Mouse (Mus musculus): ENCODE measurements around the gene Sertad3. TPM values are rescaled to one million over a fixed set of nuclear protein-coding genes. Genes with fewer than 3 reads are reported as not detected.

The Sertad3 gene
- polyA plus RNA-seq (2014; fragmentation: Nextera tagmentation; extraction: Ambion mirVana): 15.7 and 19.4 TPM in 2 replicates

DNA sequence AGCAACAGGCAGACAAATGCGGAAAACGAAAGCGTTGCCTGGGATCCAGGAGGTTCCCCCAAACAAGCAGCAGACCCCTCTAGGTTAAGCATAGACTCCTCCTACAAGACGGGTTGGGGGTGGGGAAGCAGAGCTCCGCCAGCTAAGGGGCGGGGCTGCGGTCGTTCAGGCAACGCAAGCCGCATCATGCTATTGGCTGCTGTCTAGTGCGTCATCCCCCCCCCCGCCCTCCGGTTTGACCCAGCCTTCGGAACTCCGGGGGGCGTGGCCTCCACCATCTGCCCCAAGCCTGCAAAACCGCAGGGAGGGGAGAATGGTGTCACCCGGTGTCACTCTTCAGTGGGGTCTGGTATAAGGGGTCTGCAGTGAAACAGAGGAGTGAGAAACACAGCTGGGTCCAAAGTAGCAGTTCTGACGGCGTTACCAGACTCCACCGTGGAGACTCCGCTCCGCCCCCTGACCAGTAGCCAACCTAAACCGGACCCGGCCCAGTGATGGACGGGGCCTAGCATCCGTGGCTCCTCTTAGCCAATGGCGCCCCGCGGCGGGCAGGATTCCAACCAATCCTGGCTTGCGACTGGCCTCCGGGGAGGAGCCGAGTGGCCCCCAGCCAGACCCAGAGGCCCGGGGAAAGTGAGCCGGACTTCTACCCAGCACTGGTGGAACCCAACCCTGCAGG lies at the start of gene Sertad3:
Sertad3 (plus strand) TSS at position 613 of the 679 bp plus-strand sequence.
- Histone ChIP-seq H3K4me2 (ENCODE audit: low read length) (peak within 1 kb of the TSS; percentile 76), H3K27ac (replicated peaks in 1 of 2; ENCODE audit: control insufficient read depth in 1 of 2, insufficient read depth in 1 of 2, low read depth in 2 of 2, low read length in 2 of 2) (peak within 1 kb of the TSS; percentile 93), H3K9ac (ENCODE audit: low read length) (peak within 1 kb of the TSS; percentile 79), H3K9me3 (ENCODE audit: control insufficient read depth, low read length) (no peaks in the 10 kb centered on the region), H3K4me1 (ENCODE audit: control insufficient read depth in 2 of 2, insufficient read depth in 2 of 2, low read length in 2 of 2) (peaks cover 4 to 13% of the 10 kb centered on the region in 2 experiments; a peak in 3 of 4 replicates), H3K27me3 (ENCODE audit: control insufficient read depth, insufficient read depth, low read length) (no peaks in the 10 kb centered on the region), H3K4me3 (ENCODE audit: control insufficient read depth in 1 of 2, insufficient read depth in 1 of 2, low read depth in 1 of 2, low read length in 2 of 2) (peak within 1 kb of the TSS; percentile 72 to 77), H3K36me3 (ENCODE audit: control insufficient read depth, insufficient read depth, low read length) (peaks cover 21% of the 10 kb centered on the region)
- WGBS: under 1% methylated on average over 36 of the region's 36 CpGs
- peak; percentile 90 for ATAC-seq (ENCODE audit: insufficient number of reproducible peaks, insufficient read depth, low FRiP score, low read depth)

DNA sequence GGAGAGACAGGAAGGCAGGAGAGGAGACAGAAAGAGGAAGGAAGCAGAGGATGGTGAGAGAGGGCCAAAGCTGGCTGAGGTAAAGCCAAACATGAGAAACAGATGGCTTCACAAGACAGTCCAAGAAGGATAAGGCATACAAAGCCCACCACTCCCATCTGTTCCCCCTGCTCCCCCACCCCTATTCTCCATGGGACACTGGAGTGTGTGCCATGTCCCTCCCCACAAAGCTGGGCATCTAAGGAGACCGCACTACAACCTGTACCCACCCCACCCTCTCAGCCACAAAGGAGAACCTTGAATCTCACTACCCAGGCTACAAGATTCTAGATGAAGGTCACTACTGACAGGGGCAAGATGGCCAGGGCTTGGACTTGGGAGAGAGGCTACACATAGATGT lies 46.2 kb upstream of the Sertad3 start:
- Histone ChIP-seq H3K4me3 (ENCODE audit: control insufficient read depth in 1 of 2, insufficient read depth in 1 of 2, low read depth in 1 of 2, low read length in 2 of 2) (no peak overlapping the region), H3K9me3 (ENCODE audit: control insufficient read depth, low read length) (peaks cover 6% of the 10 kb centered on the region; the same call in 1 of the 2 replicates), H3K27ac (replicated peaks in 1 of 2; ENCODE audit: control insufficient read depth in 1 of 2, insufficient read depth in 1 of 2, low read depth in 2 of 2, low read length in 2 of 2) (no peak overlapping the region), H3K27me3 (ENCODE audit: control insufficient read depth, insufficient read depth, low read length) (no peaks in the 10 kb centered on the region), H3K4me2 (ENCODE audit: low read length) (no peak overlapping the region), H3K36me3 (ENCODE audit: control insufficient read depth, insufficient read depth, low read length) (no peaks in the 10 kb centered on the region), H3K9ac (ENCODE audit: low read length) (no peak overlapping the region), H3K4me1 (ENCODE audit: control insufficient read depth in 2 of 2, insufficient read depth in 2 of 2, low read length in 2 of 2) (peaks cover 0 to 3% of the 10 kb centered on the region in 2 experiments; a peak in 1 of 4 replicates)
- ATAC-seq (ENCODE audit: insufficient number of reproducible peaks, insufficient read depth, low FRiP score, low read depth): no peak
- WGBS: 88% methylated on average over 1 of the region's 1 CpGs

DNA sequence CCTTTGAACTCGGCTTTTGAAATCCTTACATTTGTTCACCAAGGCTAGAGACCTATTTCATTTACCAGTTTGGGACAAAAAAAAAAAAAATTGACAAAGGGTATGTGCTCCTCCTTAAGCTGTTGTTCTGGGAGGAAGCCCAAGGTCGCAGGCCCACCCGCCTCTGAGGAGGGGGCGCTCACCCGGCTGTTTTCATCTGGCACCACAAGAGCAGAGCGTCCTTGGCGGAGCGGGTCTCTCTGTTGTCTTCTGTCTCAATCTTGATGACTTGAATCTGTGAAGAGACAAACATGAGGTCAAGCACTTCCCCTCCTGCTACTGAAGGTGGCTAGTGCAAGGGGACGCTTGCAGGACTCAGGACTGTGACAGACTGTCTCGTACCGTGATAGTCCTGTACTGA lies 45.6 kb upstream of the Sertad3 start:
- Histone ChIP-seq H3K27ac (replicated peaks in 1 of 2; ENCODE audit: control insufficient read depth in 1 of 2, insufficient read depth in 1 of 2, low read depth in 2 of 2, low read length in 2 of 2) (no peak overlapping the region), H3K27me3 (ENCODE audit: control insufficient read depth, insufficient read depth, low read length) (no peaks in the 10 kb centered on the region; the same call in 1 of the 2 replicates), H3K4me3 (ENCODE audit: control insufficient read depth in 1 of 2, insufficient read depth in 1 of 2, low read depth in 1 of 2, low read length in 2 of 2) (no peak overlapping the region), H3K4me1 (ENCODE audit: control insufficient read depth in 2 of 2, insufficient read depth in 2 of 2, low read length in 2 of 2) (peaks cover 0 to 3% of the 10 kb centered on the region in 2 experiments; a peak in 1 of 4 replicates), H3K9ac (ENCODE audit: low read length) (no peak overlapping the region), H3K9me3 (ENCODE audit: control insufficient read depth, low read length) (peaks cover 6% of the 10 kb centered on the region; the same call in 1 of the 2 replicates), H3K36me3 (ENCODE audit: control insufficient read depth, insufficient read depth, low read length) (no peaks in the 10 kb centered on the region), H3K4me2 (ENCODE audit: low read length) (no peak overlapping the region)
- no peak for ATAC-seq (ENCODE audit: insufficient number of reproducible peaks, insufficient read depth, low FRiP score, low read depth)
- 60% methylated on average over 11 of the region's 11 CpGs for WGBS

DNA sequence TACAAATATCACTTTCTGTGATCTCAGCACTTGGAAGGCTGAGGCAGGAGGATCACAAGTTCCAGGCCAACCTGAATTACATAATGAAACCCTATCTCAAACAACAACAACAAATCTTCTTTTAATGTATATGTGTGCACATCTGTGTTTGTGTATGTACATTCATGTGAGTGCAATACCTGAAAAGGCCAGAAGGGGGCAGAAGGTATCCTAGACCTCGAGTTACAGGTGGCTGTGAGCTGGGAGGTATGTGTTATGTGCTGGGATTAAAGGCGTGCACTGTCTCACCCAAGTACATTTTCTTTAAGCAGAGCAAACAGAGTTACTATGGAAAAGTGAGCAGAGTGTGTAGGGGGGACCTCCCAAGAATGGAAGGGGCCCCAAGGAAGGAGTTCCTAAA lies 44.4 kb upstream of the Sertad3 start:
- no peak for ATAC-seq (ENCODE audit: insufficient number of reproducible peaks, insufficient read depth, low FRiP score, low read depth)
- Histone ChIP-seq H3K36me3 (ENCODE audit: control insufficient read depth, insufficient read depth, low read length) (no peaks in the 10 kb centered on the region), H3K9me3 (ENCODE audit: control insufficient read depth, low read length) (peaks cover 6% of the 10 kb centered on the region; the same call in 1 of the 2 replicates), H3K27ac (replicated peaks in 1 of 2; ENCODE audit: control insufficient read depth in 1 of 2, insufficient read depth in 1 of 2, low read depth in 2 of 2, low read length in 2 of 2) (no peak overlapping the region), H3K4me3 (ENCODE audit: control insufficient read depth in 1 of 2, insufficient read depth in 1 of 2, low read depth in 1 of 2, low read length in 2 of 2) (no peak overlapping the region), H3K27me3 (ENCODE audit: control insufficient read depth, insufficient read depth, low read length) (peaks cover 11% of the 10 kb centered on the region), H3K4me2 (ENCODE audit: low read length) (no peak overlapping the region), H3K4me1 (ENCODE audit: control insufficient read depth in 2 of 2, insufficient read depth in 2 of 2, low read length in 2 of 2) (peaks cover 0 to 3% of the 10 kb centered on the region in 2 experiments; a peak in 1 of 4 replicates), H3K9ac (ENCODE audit: low read length) (no peak overlapping the region)
- 56% methylated on average over 2 of the region's 2 CpGs for WGBS

DNA sequence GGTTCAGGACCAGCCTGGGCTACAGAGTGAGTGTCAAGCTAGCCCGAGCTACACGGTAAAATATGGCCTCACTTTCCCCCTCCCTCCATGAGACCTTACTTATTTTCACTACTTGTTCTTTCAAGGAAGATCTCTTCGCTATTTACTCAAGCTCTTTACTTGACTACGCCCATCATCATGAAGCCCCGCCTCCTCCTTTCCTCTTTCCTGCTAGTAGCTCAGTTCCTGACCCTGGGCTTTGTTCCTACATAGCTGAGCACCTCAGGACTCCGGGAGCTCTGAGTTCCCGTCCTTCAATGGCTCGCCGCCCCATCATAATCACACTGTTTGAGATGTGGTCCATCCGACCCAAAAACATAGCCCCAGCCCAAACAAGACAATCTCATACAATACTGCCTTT lies 40.2 kb upstream of the Sertad3 start:
- no peak overlapping the region for H3K4me2 ChIP-seq (ENCODE audit: low read length)
- peaks cover 6% of the 10 kb centered on the region; the same call in 1 of the 2 replicates for H3K9me3 ChIP-seq (ENCODE audit: control insufficient read depth, low read length)
- peaks cover 17% of the 10 kb centered on the region for H3K27me3 ChIP-seq (ENCODE audit: control insufficient read depth, insufficient read depth, low read length)
- 21% methylated on average over 10 of the region's 10 CpGs for WGBS
- H3K4me3 ChIP-seq (ENCODE audit: control insufficient read depth in 1 of 2, insufficient read depth in 1 of 2, low read depth in 1 of 2, low read length in 2 of 2): no peak overlapping the region
- H3K9ac ChIP-seq (ENCODE audit: low read length): no peak overlapping the region
- no peak overlapping the region for H3K27ac ChIP-seq (replicated peaks in 1 of 2; ENCODE audit: control insufficient read depth in 1 of 2, insufficient read depth in 1 of 2, low read depth in 2 of 2, low read length in 2 of 2)
- H3K36me3 ChIP-seq (ENCODE audit: control insufficient read depth, insufficient read depth, low read length): no peaks in the 10 kb centered on the region
- no peak for ATAC-seq (ENCODE audit: insufficient number of reproducible peaks, insufficient read depth, low FRiP score, low read depth)
- peaks cover 0 to 3% of the 10 kb centered on the region in 2 experiments; a peak in 1 of 4 replicates for H3K4me1 ChIP-seq (ENCODE audit: control insufficient read depth in 2 of 2, insufficient read depth in 2 of 2, low read length in 2 of 2)

DNA sequence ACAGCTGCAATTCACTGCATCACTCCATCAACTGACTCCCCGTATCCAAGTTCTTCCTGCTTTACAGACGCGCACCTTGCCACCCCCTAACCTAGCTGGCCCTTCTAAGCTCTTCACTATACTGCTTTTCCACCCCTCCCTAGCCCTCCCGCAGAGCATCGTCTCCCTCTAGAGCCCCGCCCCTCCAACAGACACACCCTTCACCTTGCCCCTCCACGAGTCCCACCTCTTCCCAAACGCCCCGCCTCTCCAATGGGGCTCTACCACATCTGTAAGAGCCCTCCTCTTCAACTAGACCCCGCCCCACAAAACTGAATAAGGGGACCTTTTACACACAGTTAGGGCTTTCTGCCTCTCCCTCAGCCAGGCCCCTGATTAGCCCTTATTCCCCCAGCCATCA lies 39.8 kb upstream of the Sertad3 start:
- peaks cover 0 to 3% of the 10 kb centered on the region in 2 experiments; a peak in 1 of 4 replicates for H3K4me1 ChIP-seq (ENCODE audit: control insufficient read depth in 2 of 2, insufficient read depth in 2 of 2, low read length in 2 of 2)
- H3K4me3 ChIP-seq (ENCODE audit: control insufficient read depth in 1 of 2, insufficient read depth in 1 of 2, low read depth in 1 of 2, low read length in 2 of 2): no peak overlapping the region
- H3K9me3 ChIP-seq (ENCODE audit: control insufficient read depth, low read length): peaks cover 6% of the 10 kb centered on the region; the same call in 1 of the 2 replicates
- no peak for ATAC-seq (ENCODE audit: insufficient number of reproducible peaks, insufficient read depth, low FRiP score, low read depth)
- peaks cover 17% of the 10 kb centered on the region for H3K27me3 ChIP-seq (ENCODE audit: control insufficient read depth, insufficient read depth, low read length)
- no peak overlapping the region for H3K27ac ChIP-seq (replicated peaks in 1 of 2; ENCODE audit: control insufficient read depth in 1 of 2, insufficient read depth in 1 of 2, low read depth in 2 of 2, low read length in 2 of 2)
- no peak overlapping the region for H3K4me2 ChIP-seq (ENCODE audit: low read length)
- no peaks in the 10 kb centered on the region for H3K36me3 ChIP-seq (ENCODE audit: control insufficient read depth, insufficient read depth, low read length)
- 6% methylated on average over 10 of the region's 10 CpGs for WGBS
- H3K9ac ChIP-seq (ENCODE audit: low read length): no peak overlapping the region

DNA sequence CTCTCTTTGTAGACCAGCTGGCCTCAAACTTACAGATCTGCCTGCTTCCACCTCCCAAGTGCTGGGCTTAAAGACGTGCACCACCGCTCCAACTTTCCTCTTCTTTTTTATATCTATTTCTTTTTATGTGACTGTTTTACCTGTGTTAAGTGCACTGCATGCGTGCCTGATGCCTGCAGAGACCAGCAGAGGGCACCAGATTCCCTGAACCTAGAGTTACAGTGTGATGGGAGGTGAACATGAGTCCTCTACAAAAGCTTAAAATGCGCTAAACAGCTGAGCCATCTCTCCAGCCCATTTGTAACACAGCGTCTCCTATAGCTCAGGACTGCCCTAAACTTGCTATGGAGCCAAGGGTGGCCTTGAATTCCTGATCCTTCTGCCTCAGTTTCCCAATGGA lies 36.0 kb upstream of the Sertad3 start:
- Histone ChIP-seq H3K4me1 (ENCODE audit: control insufficient read depth in 2 of 2, insufficient read depth in 2 of 2, low read length in 2 of 2) (no peaks in the 10 kb centered on the region), H3K4me2 (ENCODE audit: low read length) (no peak overlapping the region), H3K4me3 (ENCODE audit: control insufficient read depth in 1 of 2, insufficient read depth in 1 of 2, low read depth in 1 of 2, low read length in 2 of 2) (no peak overlapping the region), H3K9ac (ENCODE audit: low read length) (no peak overlapping the region), H3K27me3 (ENCODE audit: control insufficient read depth, insufficient read depth, low read length) (peaks cover 17% of the 10 kb centered on the region), H3K9me3 (ENCODE audit: control insufficient read depth, low read length) (0 out of 2 replicates have a peak, but pooled peaks cover 2% of the 10 kb centered on the region), H3K36me3 (ENCODE audit: control insufficient read depth, insufficient read depth, low read length) (no peaks in the 10 kb centered on the region), H3K27ac (replicated peaks in 1 of 2; ENCODE audit: control insufficient read depth in 1 of 2, insufficient read depth in 1 of 2, low read depth in 2 of 2, low read length in 2 of 2) (no peak overlapping the region)
- ATAC-seq (ENCODE audit: insufficient number of reproducible peaks, insufficient read depth, low FRiP score, low read depth): no peak
- WGBS: 56% methylated on average over 5 of the region's 5 CpGs
